Mouse (Mus musculus): ENCODE results near the gene Gm26602.

DNA sequence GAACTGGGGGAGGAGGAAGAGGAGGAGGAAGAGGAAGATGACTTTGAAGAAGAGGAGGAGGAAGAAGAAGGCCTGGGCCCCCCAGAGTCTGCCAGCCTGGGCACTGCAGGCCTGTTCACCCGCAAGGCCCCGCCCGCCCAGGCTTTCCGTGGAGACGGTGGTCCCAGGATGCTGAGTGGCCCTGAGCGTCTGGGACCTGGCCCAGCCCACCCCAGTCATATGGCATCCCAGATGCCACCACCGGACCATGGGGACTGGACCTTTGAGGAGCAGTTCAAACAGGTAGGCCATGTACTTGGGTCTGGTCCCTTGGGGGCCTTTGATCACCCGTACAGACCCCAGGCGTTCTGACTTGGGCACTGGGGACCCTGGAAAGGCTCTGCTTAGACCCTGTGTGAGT, 21.1 kb downstream of the Gm26602 start:
- TF ChIP-seq CTCF (IDR thresholded peaks at IDR 0.05; ENCODE audit: borderline replicate concordance, insufficient read depth, low read depth, low read length) (no peak), POLR2A (IDR thresholded peaks at IDR 0.05; ENCODE audit: borderline replicate concordance, insufficient read depth, low read length) (no peak)

Data from cerebellum, adult 2 months (tissue).